Mouse (Mus musculus): Measurements from ENCODE around the gene Mrvi1. TPM values are rescaled to one million over a fixed set of nuclear protein-coding genes. Genes with fewer than 3 reads are reported as not detected.

The Mrvi1 gene
- polyA plus RNA-seq, 1 experiment: 0.19 TPM

- Histone ChIP-seq H3K27ac (ENCODE audit: insufficient read depth, low read length) (no peak overlapping the region), H3K27me3 (ENCODE audit: control insufficient read depth, insufficient read depth, low read length, poor library complexity, severe bottlenecking) (no peaks in the 10 kb centered on the region), H3K9me3 (replicated peaks; ENCODE audit: control insufficient read depth, insufficient read depth, low read length, poor library complexity, severe bottlenecking) (no peaks in the 10 kb centered on the region), H3K9ac (ENCODE audit: low read depth, poor library complexity, severe bottlenecking) (no peak overlapping the region), H3K4me3 (ENCODE audit: low read depth, low read length) (no peak overlapping the region), H3K36me3 (ENCODE audit: control insufficient read depth, insufficient read depth, low read length, poor library complexity, severe bottlenecking) (no peaks in the 10 kb centered on the region), H3K4me1 (ENCODE audit: control insufficient read depth, insufficient read depth, low read length) (no peaks in the 10 kb centered on the region)
- TF ChIP-seq EP300 (IDR thresholded peaks at IDR 0.05; ENCODE audit: insufficient read depth, low read depth, low read length) (no peak), CTCF (IDR thresholded peaks at IDR 0.05; ENCODE audit: low read depth, low read length) (no peak), POLR2A (IDR thresholded peaks at IDR 0.05; ENCODE audit: insufficient read depth, low read length) (no peak)
Measured at GRCm38 (mm10) chr7:110894673-110895072, 87.6 kb downstream of the Mrvi1 start.

- Histone ChIP-seq H3K4me1 (ENCODE audit: control insufficient read depth, insufficient read depth, low read length) (no peaks in the 10 kb centered on the region), H3K4me3 (ENCODE audit: low read depth, low read length) (no peak overlapping the region), H3K27ac (ENCODE audit: insufficient read depth, low read length) (no peak overlapping the region), H3K9ac (ENCODE audit: low read depth, poor library complexity, severe bottlenecking) (no peak overlapping the region), H3K9me3 (replicated peaks; ENCODE audit: control insufficient read depth, insufficient read depth, low read length, poor library complexity, severe bottlenecking) (no peaks in the 10 kb centered on the region), H3K36me3 (ENCODE audit: control insufficient read depth, insufficient read depth, low read length, poor library complexity, severe bottlenecking) (no peaks in the 10 kb centered on the region), H3K27me3 (ENCODE audit: control insufficient read depth, insufficient read depth, low read length, poor library complexity, severe bottlenecking) (no peaks in the 10 kb centered on the region)
- no peak for TF ChIP-seq EP300 (IDR thresholded peaks at IDR 0.05; ENCODE audit: insufficient read depth, low read depth, low read length)
- no peak for TF ChIP-seq POLR2A (IDR thresholded peaks at IDR 0.05; ENCODE audit: insufficient read depth, low read length)
Measured at GRCm38 (mm10) chr7:110893943-110894610, 88.2 kb downstream of the Mrvi1 start.

- Histone ChIP-seq H3K9ac (ENCODE audit: low read depth, poor library complexity, severe bottlenecking) (no peak overlapping the region), H3K27ac (ENCODE audit: insufficient read depth, low read length) (no peak overlapping the region), H3K36me3 (ENCODE audit: control insufficient read depth, insufficient read depth, low read length, poor library complexity, severe bottlenecking) (no peaks in the 10 kb centered on the region), H3K4me1 (ENCODE audit: control insufficient read depth, insufficient read depth, low read length) (no peaks in the 10 kb centered on the region), H3K27me3 (ENCODE audit: control insufficient read depth, insufficient read depth, low read length, poor library complexity, severe bottlenecking) (no peaks in the 10 kb centered on the region), H3K4me3 (ENCODE audit: low read depth, low read length) (no peak overlapping the region), H3K9me3 (replicated peaks; ENCODE audit: control insufficient read depth, insufficient read depth, low read length, poor library complexity, severe bottlenecking) (no peaks in the 10 kb centered on the region)
- TF ChIP-seq EP300 (IDR thresholded peaks at IDR 0.05; ENCODE audit: insufficient read depth, low read depth, low read length) (no peak), POLR2A (IDR thresholded peaks at IDR 0.05; ENCODE audit: insufficient read depth, low read length) (no peak), CTCF (IDR thresholded peaks at IDR 0.05; ENCODE audit: low read depth, low read length) (no peak)
Measured at GRCm38 (mm10) chr7:110891501-110891986, 90.7 kb downstream of the Mrvi1 start.

GRCm38 (mm10) chr7:110881746-110882333 lies 100.4 kb downstream of the Mrvi1 start:
- TF ChIP-seq POLR2A (IDR thresholded peaks at IDR 0.05; ENCODE audit: insufficient read depth, low read length) (no peak), CTCF (IDR thresholded peaks at IDR 0.05; ENCODE audit: low read depth, low read length) (no peak), EP300 (IDR thresholded peaks at IDR 0.05; ENCODE audit: insufficient read depth, low read depth, low read length) (no peak)
- H3K9ac ChIP-seq (ENCODE audit: low read depth, poor library complexity, severe bottlenecking): no peak overlapping the region
- no peaks in the 10 kb centered on the region for H3K9me3 ChIP-seq (replicated peaks; ENCODE audit: control insufficient read depth, insufficient read depth, low read length, poor library complexity, severe bottlenecking)
- no peak overlapping the region for H3K4me3 ChIP-seq (ENCODE audit: low read depth, low read length)
- H3K27ac ChIP-seq (ENCODE audit: insufficient read depth, low read length): no peak overlapping the region
- H3K36me3 ChIP-seq (ENCODE audit: control insufficient read depth, insufficient read depth, low read length, poor library complexity, severe bottlenecking): no peaks in the 10 kb centered on the region
- H3K4me1 ChIP-seq (ENCODE audit: control insufficient read depth, insufficient read depth, low read length): no peaks in the 10 kb centered on the region
- H3K27me3 ChIP-seq (ENCODE audit: control insufficient read depth, insufficient read depth, low read length, poor library complexity, severe bottlenecking): no peaks in the 10 kb centered on the region

GRCm38 (mm10) chr7:110878028-110878427 lies 104.2 kb downstream of the Mrvi1 start:
- Histone ChIP-seq H3K4me3 (ENCODE audit: low read depth, low read length) (no peak overlapping the region), H3K27me3 (ENCODE audit: control insufficient read depth, insufficient read depth, low read length, poor library complexity, severe bottlenecking) (no peaks in the 10 kb centered on the region), H3K27ac (ENCODE audit: insufficient read depth, low read length) (no peak overlapping the region), H3K4me1 (ENCODE audit: control insufficient read depth, insufficient read depth, low read length) (no peaks in the 10 kb centered on the region), H3K9me3 (replicated peaks; ENCODE audit: control insufficient read depth, insufficient read depth, low read length, poor library complexity, severe bottlenecking) (no peaks in the 10 kb centered on the region), H3K36me3 (ENCODE audit: control insufficient read depth, insufficient read depth, low read length, poor library complexity, severe bottlenecking) (no peaks in the 10 kb centered on the region), H3K9ac (ENCODE audit: low read depth, poor library complexity, severe bottlenecking) (no peak overlapping the region)
- TF ChIP-seq EP300 (IDR thresholded peaks at IDR 0.05; ENCODE audit: insufficient read depth, low read depth, low read length) (no peak), POLR2A (IDR thresholded peaks at IDR 0.05; ENCODE audit: insufficient read depth, low read length) (no peak), CTCF (IDR thresholded peaks at IDR 0.05; ENCODE audit: low read depth, low read length) (no peak)

- H3K27ac ChIP-seq (ENCODE audit: insufficient read depth, low read length): no peak overlapping the region
- no peaks in the 10 kb centered on the region for H3K27me3 ChIP-seq (ENCODE audit: control insufficient read depth, insufficient read depth, low read length, poor library complexity, severe bottlenecking)
- TF ChIP-seq POLR2A (IDR thresholded peaks at IDR 0.05; ENCODE audit: insufficient read depth, low read length) (no peak), EP300 (IDR thresholded peaks at IDR 0.05; ENCODE audit: insufficient read depth, low read depth, low read length) (no peak)
- no peaks in the 10 kb centered on the region for H3K4me1 ChIP-seq (ENCODE audit: control insufficient read depth, insufficient read depth, low read length)
- H3K36me3 ChIP-seq (ENCODE audit: control insufficient read depth, insufficient read depth, low read length, poor library complexity, severe bottlenecking): no peaks in the 10 kb centered on the region
- H3K4me3 ChIP-seq (ENCODE audit: low read depth, low read length): no peak overlapping the region
- H3K9me3 ChIP-seq (replicated peaks; ENCODE audit: control insufficient read depth, insufficient read depth, low read length, poor library complexity, severe bottlenecking): no peaks in the 10 kb centered on the region
- no peak overlapping the region for H3K9ac ChIP-seq (ENCODE audit: low read depth, poor library complexity, severe bottlenecking)
Measured at GRCm38 (mm10) chr7:110876965-110877364, 105.3 kb downstream of the Mrvi1 start.

All from ES-Bruce4 (cell line).